Mouse (Mus musculus) cerebellum, adult 2 months (tissue): Measurements from ENCODE around the gene Lrrc75a. TPM values are rescaled to one million over a fixed set of nuclear protein-coding genes. Genes with fewer than 3 reads are reported as not detected.
A peak's percentile ranks its signal among the peaks of the same experiment; 100 is the strongest.

ENCODE experiments used
- DNase-seq, 2 experiments: peaks; one replicate each; pipeline ENCODE4 v3.0.0; 2021
- H3K27ac ChIP-seq: fragments of 200-500 bp; 2 replicates; pipeline ENCODE4 v1.5.1; 2012; ENCODE audit warnings: low read length, control low read depth, inconsistent platforms; ENCODE audit not compliant: insufficient read depth
- H3K27me3 ChIP-seq: fragments of 200-500 bp; 2 replicates; pipeline ENCODE4 v1.6.1; 2012; ENCODE audit warnings: inconsistent platforms, mild to moderate bottlenecking, low read length, moderate library complexity; ENCODE audit not compliant: control insufficient read depth, insufficient read depth
- H3K4me1 ChIP-seq: fragments of 200-500 bp; 2 replicates; pipeline ENCODE4 v1.6.1; 2011; ENCODE audit warnings: low read length; ENCODE audit not compliant: control insufficient read depth, insufficient read depth
- H3K4me3 ChIP-seq: fragments of 200-500 bp; replicated peaks from 2 replicates; pipeline ENCODE3; 2011; ENCODE audit warnings: mild to moderate bottlenecking, low read depth, low read length, control low read depth; ENCODE audit not compliant: insufficient read depth
- CTCF ChIP-seq: fragments of 200-500 bp; IDR thresholded peaks from 2 replicates; pipeline ENCODE4 v1.5.1; 2011; ENCODE audit warnings: low read depth, mild to moderate bottlenecking, control low read depth, low read length, moderate library complexity, borderline replicate concordance; ENCODE audit not compliant: insufficient read depth
- POLR2A ChIP-seq: fragments of 200-500 bp; IDR thresholded peaks from 2 replicates; pipeline ENCODE4 v1.6.1; 2011; ENCODE audit warnings: low read length, control low read depth, borderline replicate concordance; ENCODE audit not compliant: insufficient read depth
- whole genome bisulfite sequencing: fragments of 180-500 bp; shearing (Covaris S2); methylation state at CpG from one replicate; pipeline ENCODE4 v1.1.7; 2018; 5-methylcytosine and 5-hydroxymethylcytosine counted together
- polyA plus RNA-seq: library from polyadenylated mRNA; depleted of rRNA; stranded (reverse); fragments of >200 nt; gene quantifications from 2 replicates; pipeline ENCODE4 v1.2.3, GENCODE M21; 2012

The Lrrc75a gene
- polyA plus RNA-seq, 1 experiment, result 6.5 TPM

DNA sequence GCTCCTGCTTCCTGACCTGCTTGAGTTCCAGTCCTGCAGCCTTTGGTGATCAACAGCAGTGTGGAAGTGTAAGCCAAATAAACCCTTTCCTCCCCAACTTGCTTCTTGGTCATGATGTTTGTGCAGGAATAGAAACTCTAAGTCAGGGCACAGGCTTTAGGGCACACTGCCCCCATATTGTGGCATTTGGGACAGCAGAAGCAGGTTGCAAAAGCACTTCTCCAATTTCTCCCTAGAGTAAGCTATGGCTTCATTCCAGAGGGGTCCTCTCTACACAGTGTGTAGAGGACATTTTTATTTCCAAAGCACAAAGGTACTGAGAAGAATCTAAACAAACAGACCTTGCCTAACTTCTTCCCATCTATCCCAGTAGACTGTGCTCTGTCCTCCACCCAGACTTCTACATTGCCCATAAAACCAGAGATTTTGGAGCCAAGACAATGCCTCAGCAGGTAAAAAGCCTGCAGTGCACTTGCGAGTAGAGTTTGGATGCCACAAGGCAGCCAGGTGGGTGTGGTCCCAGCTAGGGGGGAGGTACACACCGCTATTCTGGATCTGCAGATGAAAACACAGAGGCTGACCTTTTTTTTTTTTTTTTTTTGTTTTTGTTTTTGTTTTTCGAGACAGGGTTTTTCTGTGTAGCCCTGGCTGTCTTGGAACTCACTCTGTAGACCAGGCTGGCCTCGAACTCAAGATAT, 26.6 kb downstream of the Lrrc75a start:
- no peak for DNase-seq
- H3K27me3 ChIP-seq, result no peaks in the 10 kb centered on the region
- H3K4me1 ChIP-seq, result no peaks in the 10 kb centered on the region
- no peak for TF ChIP-seq CTCF
- no peak for TF ChIP-seq POLR2A
- no peak overlapping the region for H3K4me3 ChIP-seq
- no peak overlapping the region for H3K27ac ChIP-seq
- WGBS, result 74% methylated on average over 4 of the region's 4 CpGs

DNA sequence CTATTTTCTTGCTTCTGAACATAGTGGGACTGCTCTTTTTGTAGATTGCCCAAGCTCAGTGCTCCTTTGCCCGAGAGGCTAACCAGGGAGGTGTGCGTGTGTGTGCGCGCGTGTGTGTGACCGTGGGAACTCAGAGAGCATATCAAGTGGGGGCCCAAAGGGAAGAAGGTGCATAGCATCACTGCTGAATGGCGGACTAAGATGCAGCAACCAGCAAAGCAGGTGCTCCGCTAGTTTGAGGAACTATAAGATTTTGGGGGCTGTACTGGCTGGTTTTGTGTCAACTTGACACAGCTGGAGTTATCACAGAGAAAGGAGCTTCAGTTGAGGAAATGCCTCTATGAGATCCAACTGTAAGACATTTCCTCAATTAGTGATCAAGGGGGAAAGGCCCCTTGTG, 27.2 kb downstream of the Lrrc75a start:
- Histone ChIP-seq H3K27me3 (no peaks in the 10 kb centered on the region), H3K4me3 (no peak overlapping the region), H3K4me1 (no peaks in the 10 kb centered on the region), H3K27ac (no peak overlapping the region)
- no peak for TF ChIP-seq CTCF
- TF ChIP-seq POLR2A, result no peak
- DNase-seq, result no peak
- WGBS, result 95% methylated on average over 8 of the region's 8 CpGs

DNA sequence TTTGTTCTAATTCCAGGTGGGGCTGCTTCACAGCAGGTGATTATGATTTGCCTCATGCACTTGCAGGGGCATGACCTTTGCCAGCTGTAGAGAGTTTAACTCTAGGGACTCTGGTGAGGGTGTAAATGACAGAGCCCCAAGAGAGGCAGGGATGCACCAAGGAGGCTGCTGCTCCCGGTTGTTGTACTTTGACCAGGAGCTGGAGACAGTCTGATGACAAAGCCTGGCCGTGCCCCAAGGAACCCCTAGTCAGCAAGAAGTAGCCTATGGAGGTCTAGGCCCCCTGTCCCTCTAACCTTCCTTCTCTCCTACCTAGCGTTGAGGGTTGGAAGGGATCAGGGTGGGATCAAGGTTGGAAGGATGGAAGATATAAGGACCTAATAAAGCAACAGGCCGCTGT, 32.9 kb downstream of the Lrrc75a start:
- H3K4me3 ChIP-seq, result no peak overlapping the region
- no peak overlapping the region for H3K27ac ChIP-seq
- peaks cover 11% of the 10 kb centered on the region for H3K4me1 ChIP-seq
- H3K27me3 ChIP-seq, result no peaks in the 10 kb centered on the region
- TF ChIP-seq POLR2A (no peak), CTCF (no peak)
- WGBS, result 84% methylated on average over 4 of the region's 4 CpGs
- no peak for DNase-seq

DNA sequence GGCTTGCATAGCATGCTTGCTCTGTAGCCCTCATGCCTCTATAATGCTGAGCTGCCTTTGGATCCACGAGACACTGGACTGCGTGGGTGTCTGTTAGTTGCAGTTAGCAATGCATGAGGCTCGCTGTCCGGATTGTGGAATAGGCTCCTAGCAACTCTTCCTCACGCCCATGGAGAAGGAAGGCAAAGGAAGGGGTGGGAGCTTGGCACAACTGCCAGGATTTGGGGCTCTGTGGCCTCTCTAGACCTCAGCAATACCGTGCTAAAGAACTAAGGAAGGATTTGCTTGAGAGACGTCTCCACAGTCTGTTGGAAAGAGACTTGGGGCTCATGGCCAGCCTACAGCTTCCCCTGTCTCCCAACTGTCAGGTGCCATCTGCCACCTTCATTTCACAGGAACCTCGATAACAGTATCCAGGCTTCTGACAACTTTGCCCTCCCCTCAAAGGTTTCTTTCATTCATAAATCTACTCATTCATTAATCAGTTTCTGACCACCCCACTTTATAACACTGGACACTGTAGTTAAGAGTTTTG, 33.4 kb downstream of the Lrrc75a start:
- no peaks in the 10 kb centered on the region for H3K27me3 ChIP-seq
- no peak overlapping the region for H3K4me3 ChIP-seq
- H3K4me1 ChIP-seq, result peaks cover 11% of the 10 kb centered on the region
- DNase-seq, result no peak
- 9% methylated on average over 8 of the region's 8 CpGs for WGBS
- no peak for TF ChIP-seq CTCF
- TF ChIP-seq POLR2A, result no peak
- no peak overlapping the region for H3K27ac ChIP-seq

DNA sequence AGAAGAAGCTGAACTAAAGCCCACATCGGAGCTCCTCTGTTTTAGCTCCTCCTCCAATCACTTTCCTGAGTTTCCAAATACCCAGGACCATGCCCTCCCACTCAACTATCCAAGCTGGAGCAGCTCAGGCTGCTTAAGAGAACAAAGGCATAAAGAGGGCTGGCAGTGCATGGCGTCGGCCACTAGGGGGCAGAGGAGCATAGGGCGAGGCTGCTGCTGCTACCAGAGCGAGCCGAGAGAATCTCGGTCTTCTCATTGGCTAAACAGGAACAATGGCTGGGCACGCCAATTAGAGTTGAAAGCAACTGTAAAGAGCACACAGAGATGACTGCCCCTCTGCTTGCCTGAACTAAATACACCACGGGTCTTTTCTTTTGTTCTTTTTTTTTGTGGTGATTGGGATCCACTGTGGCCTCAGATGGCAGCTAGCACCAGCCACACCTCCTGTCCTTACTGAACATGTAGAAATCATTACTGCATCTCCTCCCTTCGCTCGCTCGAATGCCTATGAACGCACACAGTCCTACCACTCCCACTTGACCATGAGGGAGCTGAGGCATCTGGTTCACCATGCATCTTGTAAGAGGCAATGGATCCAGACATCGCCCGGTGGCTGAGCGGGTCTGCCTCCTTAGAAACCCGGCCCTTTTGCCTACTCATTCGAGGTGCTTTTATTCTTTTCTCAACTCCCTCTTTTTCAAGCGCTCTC, 34.5 kb downstream of the Lrrc75a start:
- no peak overlapping the region for H3K27ac ChIP-seq
- WGBS, result 9% methylated on average over 19 of the region's 19 CpGs
- TF ChIP-seq POLR2A (no peak), CTCF (peak; percentile 99)
- H3K27me3 ChIP-seq, result no peaks in the 10 kb centered on the region
- peak overlapping the region; percentile 32 for H3K4me3 ChIP-seq
- peaks cover 11% of the 10 kb centered on the region for H3K4me1 ChIP-seq
- DNase-seq, result peak; percentile 87 to 93

DNA sequence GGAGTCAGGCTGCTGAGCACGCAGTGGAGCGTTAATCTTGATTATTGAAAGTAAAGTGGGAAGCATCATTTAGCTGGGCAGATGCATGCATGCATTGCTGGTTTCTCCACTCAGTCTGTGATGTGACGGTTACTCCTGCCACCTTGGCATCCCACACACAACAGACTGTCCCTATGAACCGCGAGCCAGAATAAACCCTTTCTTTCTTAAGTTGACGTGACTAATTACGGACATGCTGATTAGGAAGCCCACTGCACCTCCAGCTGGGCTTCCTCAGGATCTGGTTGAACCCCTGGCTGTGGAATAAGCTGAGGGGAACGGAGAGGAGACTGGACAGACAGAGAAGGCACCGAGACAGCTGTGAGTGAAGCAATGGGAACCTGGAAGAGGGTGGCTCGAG, 35.7 kb downstream of the Lrrc75a start:
- no peaks in the 10 kb centered on the region for H3K27me3 ChIP-seq
- DNase-seq, result no peak
- no peak overlapping the region for H3K4me3 ChIP-seq
- WGBS, result 39% methylated on average over 10 of the region's 10 CpGs
- no peak overlapping the region for H3K27ac ChIP-seq
- H3K4me1 ChIP-seq, result peaks cover 11% of the 10 kb centered on the region
- TF ChIP-seq POLR2A (no peak), CTCF (no peak)

DNA sequence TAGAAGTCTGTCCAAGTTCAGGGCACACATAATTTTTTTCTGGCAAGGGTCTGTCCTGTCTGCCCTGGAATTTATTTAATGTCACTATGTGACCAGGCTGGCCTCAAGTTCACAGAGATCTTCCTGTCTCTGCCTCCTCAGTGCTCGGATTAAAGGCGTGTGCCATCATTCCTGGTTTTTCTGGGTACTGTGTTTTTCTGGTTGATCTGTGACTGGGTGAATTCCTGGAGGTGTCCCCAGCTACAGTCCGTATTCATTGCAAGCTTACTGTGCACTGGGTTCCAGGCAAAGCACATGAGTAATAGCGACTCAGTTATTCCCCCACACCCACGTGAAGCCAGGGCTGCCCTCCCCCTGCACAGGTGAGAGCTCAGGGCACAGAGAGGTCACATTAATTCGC, 38.0 kb downstream of the Lrrc75a start:
- DNase-seq, result no peak
- no peak for TF ChIP-seq CTCF
- TF ChIP-seq POLR2A, result no peak
- 86% methylated on average over 6 of the region's 6 CpGs for WGBS
- Histone ChIP-seq H3K27me3 (no peaks in the 10 kb centered on the region), H3K4me1 (peaks cover 20% of the 10 kb centered on the region), H3K27ac (no peak overlapping the region), H3K4me3 (no peak overlapping the region)
